Mouse (Mus musculus): Measurements from ENCODE around the gene Nepro. TPM values are rescaled to one million over a fixed set of nuclear protein-coding genes. Genes with fewer than 3 reads are reported as not detected.

Gene Nepro
- 4.4 and 4.9 TPM in 2 replicates for polyA plus RNA-seq (2015; fragmentation: Nextera tagmentation; extraction: Ambion mirVana)

GRCm38 (mm10) chr16:44724083-44724787, at the start of gene Nepro:
TSS of gene Nepro (plus strand) at chr16:44724301.
- H3K27me3 ChIP-seq (replicated peaks) = no peaks in the 10 kb centered on the region
- peak within 1 kb of the TSS; percentile 80 for H3K4me2 ChIP-seq
- H3K4me3 ChIP-seq = peak within 1 kb of the TSS; percentile 91
- peaks cover 18% of the 10 kb centered on the region for H3K4me1 ChIP-seq
- H3K9ac ChIP-seq = peak within 1 kb of the TSS; percentile 95
- no peaks in the 10 kb centered on the region for H3K9me3 ChIP-seq
- WGBS = under 1% methylated on average over 64 of the region's 64 CpGs
- ATAC-seq (replicated peaks) = peak; percentile 98
- 0 out of 2 replicates have a peak, but pooled peaks cover 3% of the 10 kb centered on the region for H3K36me3 ChIP-seq (replicated peaks)
- peak within 1 kb of the TSS; percentile 96 for H3K27ac ChIP-seq

- Histone ChIP-seq H3K27me3 (replicated peaks) (no peaks in the 10 kb centered on the region), H3K36me3 (replicated peaks) (no peaks in the 10 kb centered on the region), H3K4me2 (no peak overlapping the region), H3K9me3 (no peaks in the 10 kb centered on the region), H3K9ac (no peak overlapping the region), H3K4me1 (peaks cover 26% of the 10 kb centered on the region), H3K27ac (no peak overlapping the region), H3K4me3 (no peak overlapping the region)
- no peak for ATAC-seq (replicated peaks)
- WGBS = 89% methylated on average over 2 of the region's 2 CpGs
Measured at GRCm38 (mm10) chr16:44676357-44676756, 47.7 kb upstream of the Nepro start.

GRCm38 (mm10) chr16:44679082-44679481, 45.0 kb upstream of the Nepro start:
- WGBS = 17% methylated on average over 8 of the region's 8 CpGs
- Histone ChIP-seq H3K27me3 (replicated peaks) (no peaks in the 10 kb centered on the region), H3K36me3 (replicated peaks) (no peaks in the 10 kb centered on the region), H3K4me3 (peak overlapping the region; percentile 20; the same call in 1 of the 2 replicates), H3K4me2 (peak overlapping the region; percentile 44), H3K27ac (peak overlapping the region; percentile 74), H3K9ac (peak overlapping the region; percentile 3; the same call in 1 of the 2 replicates), H3K4me1 (peaks cover 14% of the 10 kb centered on the region), H3K9me3 (no peaks in the 10 kb centered on the region)
- peak; percentile 77 for ATAC-seq (replicated peaks)

- H3K9ac ChIP-seq = peak overlapping the region; percentile 3; the same call in 1 of the 2 replicates
Measured at GRCm38 (mm10) chr16:44679503-44679971, 44.6 kb upstream of the Nepro start.

GRCm38 (mm10) chr16:44680756-44681498, 43.2 kb upstream of the Nepro start:
- no peak overlapping the region for H3K9ac ChIP-seq
- H3K27ac ChIP-seq = peak overlapping the region; percentile 74
- no peak overlapping the region for H3K4me3 ChIP-seq
- H3K27me3 ChIP-seq (replicated peaks) = no peaks in the 10 kb centered on the region
- H3K36me3 ChIP-seq (replicated peaks) = no peaks in the 10 kb centered on the region
- 59% methylated on average over 9 of the region's 9 CpGs for WGBS
- peaks cover 14% of the 10 kb centered on the region for H3K4me1 ChIP-seq
- no peak for ATAC-seq (replicated peaks)
- H3K9me3 ChIP-seq = no peaks in the 10 kb centered on the region
- no peak overlapping the region for H3K4me2 ChIP-seq

More at GRCm38 (mm10) chr16:44679503-44679971, 44.6 kb upstream of the Nepro start:
- Histone ChIP-seq H3K9me3 (no peaks in the 10 kb centered on the region), H3K4me1 (peaks cover 14% of the 10 kb centered on the region), H3K4me2 (peak overlapping the region; percentile 44), H3K27me3 (replicated peaks) (no peaks in the 10 kb centered on the region), H3K4me3 (peak overlapping the region; percentile 20; the same call in 1 of the 2 replicates), H3K36me3 (replicated peaks) (no peaks in the 10 kb centered on the region), H3K27ac (peak overlapping the region; percentile 74)
- ATAC-seq (replicated peaks) = peak; percentile 92
- 11% methylated on average over 8 of the region's 8 CpGs for WGBS

- H3K4me3 ChIP-seq = no peak overlapping the region
Measured at GRCm38 (mm10) chr16:44684646-44685045, 39.5 kb upstream of the Nepro start.

GRCm38 (mm10) chr16:44685401-44685800, 38.7 kb upstream of the Nepro start:
- Histone ChIP-seq H3K4me3 (no peak overlapping the region), H3K4me1 (peaks cover 24% of the 10 kb centered on the region), H3K27me3 (replicated peaks) (no peaks in the 10 kb centered on the region), H3K9ac (no peak overlapping the region), H3K36me3 (replicated peaks) (no peaks in the 10 kb centered on the region), H3K9me3 (no peaks in the 10 kb centered on the region), H3K27ac (no peak overlapping the region), H3K4me2 (no peak overlapping the region)
- 78% methylated on average over 7 of the region's 7 CpGs for WGBS
- ATAC-seq (replicated peaks) = no peak

More at GRCm38 (mm10) chr16:44684646-44685045, 39.5 kb upstream of the Nepro start:
- no peaks in the 10 kb centered on the region for H3K9me3 ChIP-seq
- H3K27me3 ChIP-seq (replicated peaks) = no peaks in the 10 kb centered on the region
- no peak overlapping the region for H3K27ac ChIP-seq
- no peaks in the 10 kb centered on the region for H3K36me3 ChIP-seq (replicated peaks)
- no peak overlapping the region for H3K9ac ChIP-seq
- 62% methylated on average over 7 of the region's 7 CpGs for WGBS
- no peak overlapping the region for H3K4me2 ChIP-seq
- peaks cover 28% of the 10 kb centered on the region for H3K4me1 ChIP-seq
- ATAC-seq (replicated peaks) = no peak

GRCm38 (mm10) chr16:44686991-44687718, 36.9 kb upstream of the Nepro start:
- Histone ChIP-seq H3K9ac (no peak overlapping the region), H3K27ac (peak overlapping the region; percentile 60), H3K4me3 (peak overlapping the region; percentile 25), H3K9me3 (no peaks in the 10 kb centered on the region), H3K4me1 (peaks cover 24% of the 10 kb centered on the region), H3K4me2 (peak overlapping the region; percentile 47), H3K36me3 (replicated peaks) (no peaks in the 10 kb centered on the region), H3K27me3 (replicated peaks) (no peaks in the 10 kb centered on the region)
- WGBS = 12% methylated on average over 20 of the region's 20 CpGs
- ATAC-seq (replicated peaks) = peak; percentile 84

- peak overlapping the region; percentile 60 for H3K27ac ChIP-seq
- ATAC-seq (replicated peaks) = peak; percentile 59
- peaks cover 24% of the 10 kb centered on the region for H3K4me1 ChIP-seq
- H3K4me2 ChIP-seq = peak overlapping the region; percentile 47
- H3K9me3 ChIP-seq = no peaks in the 10 kb centered on the region
- H3K27me3 ChIP-seq (replicated peaks) = no peaks in the 10 kb centered on the region
- no peaks in the 10 kb centered on the region for H3K36me3 ChIP-seq (replicated peaks)
- WGBS = 1% methylated on average over 18 of the region's 18 CpGs
- no peak overlapping the region for H3K9ac ChIP-seq
- peak overlapping the region; percentile 25 for H3K4me3 ChIP-seq
Measured at GRCm38 (mm10) chr16:44687719-44688420, 36.2 kb upstream of the Nepro start.

GRCm38 (mm10) chr16:44688507-44688906, 35.6 kb upstream of the Nepro start:
- Histone ChIP-seq H3K9me3 (no peaks in the 10 kb centered on the region), H3K9ac (no peak overlapping the region), H3K4me3 (no peak overlapping the region), H3K4me2 (peak overlapping the region; percentile 47), H3K27ac (no peak overlapping the region; the same call in 1 of the 2 replicates), H3K27me3 (replicated peaks) (no peaks in the 10 kb centered on the region), H3K4me1 (peaks cover 24% of the 10 kb centered on the region), H3K36me3 (replicated peaks) (no peaks in the 10 kb centered on the region)
- no peak for ATAC-seq (replicated peaks)
- WGBS = 8% methylated on average over 4 of the region's 4 CpGs

- Histone ChIP-seq H3K4me2 (no peak overlapping the region), H3K36me3 (replicated peaks) (no peaks in the 10 kb centered on the region), H3K9ac (no peak overlapping the region), H3K4me3 (no peak overlapping the region), H3K9me3 (no peaks in the 10 kb centered on the region), H3K27me3 (replicated peaks) (no peaks in the 10 kb centered on the region), H3K27ac (no peak overlapping the region), H3K4me1 (peaks cover 24% of the 10 kb centered on the region)
- ATAC-seq (replicated peaks) = no peak
- WGBS = 76% methylated on average over 2 of the region's 2 CpGs
Measured at GRCm38 (mm10) chr16:44690501-44690900, 33.6 kb upstream of the Nepro start.

All from midbrain, embryonic 15.5 days (tissue).